Mouse (Mus musculus) urinary bladder, postnatal 14 days (tissue): Measurements from ENCODE around the gene Ankrd55.
"Not testable (repeated sequence)": the region's sequence is repeated elsewhere in the genome, so short reads cannot be mapped to it uniquely, and the experiment has no call there.

Experiments used
- DNase-seq: peaks from one replicate; pipeline ENCODE4 v3.0.0; 2021; ENCODE audit warnings: low spot score

Ankrd55 gene

GRCm38 (mm10) chr13:112413611-112414010, 125.4 kb downstream of the Ankrd55 start:
- no peak for DNase-seq

GRCm38 (mm10) chr13:112415896-112416295, 127.6 kb downstream of the Ankrd55 start:
- DNase-seq: no peak

GRCm38 (mm10) chr13:112416410-112417162, 128.3 kb downstream of the Ankrd55 start:
- DNase-seq: no peak

- no peak for DNase-seq
Measured at GRCm38 (mm10) chr13:112417163-112417523, 128.9 kb downstream of the Ankrd55 start.

- DNase-seq: no peak
Measured at GRCm38 (mm10) chr13:112417861-112418423, 129.7 kb downstream of the Ankrd55 start.

GRCm38 (mm10) chr13:112418595-112418994, 130.3 kb downstream of the Ankrd55 start:
- no peak for DNase-seq

- DNase-seq: no peak
Measured at GRCm38 (mm10) chr13:112424212-112424611, 136.0 kb downstream of the Ankrd55 start.

- no peak for DNase-seq
Measured at GRCm38 (mm10) chr13:112424635-112425034, 136.4 kb downstream of the Ankrd55 start.

- no peak for DNase-seq
Measured at GRCm38 (mm10) chr13:112425181-112425654, 137.0 kb downstream of the Ankrd55 start.

- no peak for DNase-seq
Measured at GRCm38 (mm10) chr13:112426265-112427135, 138.2 kb downstream of the Ankrd55 start.

GRCm38 (mm10) chr13:112427136-112427470, 138.9 kb downstream of the Ankrd55 start:
- DNase-seq: not testable (repeated sequence)

GRCm38 (mm10) chr13:112427521-112427920, 139.3 kb downstream of the Ankrd55 start:
- DNase-seq: no peak

GRCm38 (mm10) chr13:112433271-112433670, 145.0 kb downstream of the Ankrd55 start:
- no peak for DNase-seq
